Mouse (Mus musculus) testis, adult 2 months (tissue): ENCODE measurements around the gene Tnrc6a.

ENCODE experiments used
- CTCF ChIP-seq: fragments of 200-500 bp; IDR thresholded peaks from 2 replicates; pipeline ENCODE4 v1.5.1; 2012; ENCODE audit warnings: low read depth, mild to moderate bottlenecking, inconsistent platforms, low read length, moderate library complexity; ENCODE audit not compliant: control insufficient read depth, insufficient read depth, insufficient replicate concordance
- POLR2A ChIP-seq: fragments of 200-500 bp; IDR thresholded peaks from 2 replicates; pipeline ENCODE4 v1.6.1; 2012; ENCODE audit warnings: low read depth, mild to moderate bottlenecking, inconsistent platforms, low read length, moderate library complexity; ENCODE audit not compliant: control insufficient read depth

DNA sequence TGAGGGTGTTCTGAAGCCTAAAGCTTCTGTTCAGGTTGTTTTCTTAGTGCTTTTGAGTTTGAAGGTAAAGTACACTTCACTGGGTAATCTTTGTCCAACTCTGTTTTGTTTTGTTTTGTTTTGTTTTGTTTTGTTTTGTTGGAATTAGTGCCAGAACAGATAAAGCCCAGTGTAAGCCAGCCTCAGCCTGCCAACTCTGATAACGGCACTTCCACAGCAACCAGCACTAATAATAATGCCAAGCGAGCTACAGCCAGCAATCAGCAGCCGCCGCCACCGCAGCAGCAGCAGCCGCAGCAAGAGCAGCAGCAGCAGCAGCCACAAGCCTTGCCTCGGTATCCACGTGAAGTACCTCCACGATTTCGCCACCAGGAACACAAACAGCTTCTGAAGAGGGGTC is 38.7 kb downstream of the Tnrc6a start:
- TF ChIP-seq CTCF (no peak), POLR2A (no peak)
